Mouse (Mus musculus): ENCODE measurements at regions not wholly inside any gene's neighbourhood (a gene's known extent, or its start where the extent isn't known, plus 50 kb on each side); places are given as distances from the start of the nearest gene placed in this dataset.

DNA sequence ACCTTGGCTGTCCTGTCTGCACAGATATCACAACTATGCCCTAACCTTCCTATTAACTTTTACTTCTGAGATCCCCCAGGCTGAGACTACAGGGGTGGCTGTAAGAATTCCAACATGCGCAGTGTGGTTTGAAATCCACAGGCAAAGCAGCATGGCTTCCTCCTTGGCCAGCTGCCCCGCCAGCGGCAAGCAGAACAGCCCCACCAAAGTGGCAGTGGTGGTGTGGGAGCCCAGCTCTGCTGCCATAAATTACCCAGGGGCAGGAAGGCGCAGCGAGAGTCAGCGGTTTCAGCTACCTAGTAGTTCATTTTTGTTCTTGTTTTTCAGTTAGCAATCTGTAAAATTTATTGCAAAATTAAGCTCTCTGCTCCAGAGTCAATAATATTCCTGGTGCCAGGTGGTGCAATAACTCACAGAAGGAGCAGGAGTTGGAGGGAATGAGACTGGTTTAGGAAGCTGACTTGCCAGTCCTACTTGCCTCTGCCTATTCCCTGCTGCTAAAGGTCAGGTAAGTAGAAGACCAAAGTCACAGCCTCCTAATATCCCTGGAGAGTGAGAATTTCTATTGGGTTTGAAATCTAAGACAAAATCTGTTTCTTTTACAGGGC lies 98.0 kb downstream of the Bmp2 start:
- no peak for TF ChIP-seq CTCF (IDR thresholded peaks at IDR 0.05; ENCODE audit: extremely low read depth, insufficient read depth, low read length)
- TF ChIP-seq POLR2A (IDR thresholded peaks at IDR 0.05; ENCODE audit: extremely low read depth, insufficient read depth, low read length), result no peak
